Mouse (Mus musculus): ENCODE data around the gene Atp6v0b. TPM values are rescaled to one million over a fixed set of nuclear protein-coding genes. Genes with fewer than 3 reads are reported as not detected.

Atp6v0b gene
- total and polyA plus RNA-seq, 3 experiments = 219 to 297 (median 247) TPM

DNA sequence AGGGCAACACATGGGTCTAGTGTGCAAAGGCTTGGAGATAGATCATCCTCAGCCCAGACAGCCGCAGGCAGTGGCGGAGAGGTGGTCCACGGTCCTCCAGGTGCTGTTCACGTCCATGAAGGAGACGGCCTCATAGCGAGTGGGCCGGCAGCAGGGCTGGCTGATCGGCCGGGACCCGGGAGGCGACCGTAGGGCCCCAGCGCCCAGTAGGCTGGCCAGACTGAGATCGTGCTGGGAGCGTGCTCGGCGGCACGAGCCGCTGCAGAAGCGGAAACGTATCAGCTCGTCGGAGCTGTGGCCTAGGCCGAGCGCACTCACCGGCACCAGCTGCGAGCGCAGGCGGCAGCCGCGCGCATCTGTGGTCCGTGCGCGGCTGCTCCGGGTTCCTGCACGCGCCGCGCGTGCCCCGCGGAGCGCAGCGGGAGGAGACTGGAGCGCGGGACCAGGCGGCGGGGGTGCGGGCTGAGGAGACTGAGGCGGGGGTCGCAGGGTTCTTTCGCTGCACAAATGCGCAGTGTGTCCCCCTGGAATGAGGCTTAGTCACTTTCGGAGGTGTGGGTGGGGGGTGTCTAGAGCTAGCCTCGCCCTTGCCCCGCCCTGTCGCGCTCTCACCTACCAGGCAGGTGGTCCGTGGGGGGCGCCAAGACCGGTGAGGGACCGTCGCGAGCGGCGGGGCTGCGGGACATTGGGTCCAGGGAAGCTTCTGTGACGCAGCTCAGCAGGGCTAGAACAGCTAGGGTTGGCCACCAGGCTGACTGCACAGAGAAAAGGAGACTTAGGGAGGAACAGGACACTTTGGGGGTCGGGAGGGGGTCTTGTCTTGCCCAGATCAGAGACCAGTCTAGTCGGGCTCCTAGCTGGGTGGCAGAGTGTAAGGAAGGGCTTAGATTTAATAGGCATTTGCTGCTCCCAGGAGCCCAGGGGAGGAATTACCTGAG lies 39.7 kb upstream of the Atp6v0b start:
- H3K4me3 ChIP-seq (ENCODE audit: low read depth, low read length) = no peak overlapping the region
- no peaks in the 10 kb centered on the region for H3K36me3 ChIP-seq (replicated peaks)
- peaks cover 29% of the 10 kb centered on the region for H3K4me1 ChIP-seq (ENCODE audit: insufficient read depth, low read depth, low read length)
- peaks cover 5% of the 10 kb centered on the region for H3K9me3 ChIP-seq (replicated peaks)
- TF ChIP-seq TAL1 (conservative IDR thresholded peaks at IDR 0.05; ENCODE audit: low read depth, low read length) = no peak
- no peak for TF ChIP-seq GATA2 (IDR thresholded peaks at IDR 0.05; ENCODE audit: borderline replicate concordance, low read depth, low read length)
- TF ChIP-seq CTCF (IDR thresholded peaks at IDR 0.05; ENCODE audit: low read depth, low read length) = no peak
- no peak for TF ChIP-seq POLR2AphosphoS5 (IDR thresholded peaks at IDR 0.05; ENCODE audit: insufficient replicate concordance, low read depth, low read length)
- TF ChIP-seq GATA1 (IDR thresholded peaks at IDR 0.05; ENCODE audit: borderline replicate concordance, low read length) = no peak
- H3K27me3 ChIP-seq (ENCODE audit: insufficient read depth, low read length) = peaks cover 73% of the 10 kb centered on the region
- no peak for DNase-seq (ENCODE audit: low spot score)
- no peak for ATAC-seq (ENCODE audit: extremely low read depth, insufficient number of reproducible peaks, low FRiP score, poor library complexity, severe bottlenecking)

DNA sequence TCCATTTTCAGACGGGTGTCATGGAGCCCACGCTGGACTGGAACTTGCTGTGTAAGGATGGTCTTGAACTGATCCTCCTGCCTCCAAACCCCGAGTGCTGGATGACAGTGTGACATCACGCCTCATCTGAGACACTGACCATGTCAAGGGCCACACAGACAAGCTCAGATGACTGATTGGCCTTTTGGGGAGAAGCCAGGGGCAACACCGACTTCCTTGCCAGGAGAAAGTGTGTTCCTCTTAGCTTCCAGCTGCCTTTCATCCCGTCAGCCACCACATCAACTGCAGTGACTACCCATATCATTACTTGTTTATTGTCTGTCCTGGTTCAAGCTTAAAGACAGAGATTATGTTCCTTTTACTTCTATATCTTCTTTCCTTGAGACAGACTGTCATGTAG lies 37.8 kb upstream of the Atp6v0b start:
- ATAC-seq (ENCODE audit: extremely low read depth, insufficient number of reproducible peaks, low FRiP score, poor library complexity, severe bottlenecking) (no peak), DNase-seq (ENCODE audit: low spot score) (no peak)
- TF ChIP-seq POLR2AphosphoS5 (IDR thresholded peaks at IDR 0.05; ENCODE audit: insufficient replicate concordance, low read depth, low read length) (no peak), GATA2 (IDR thresholded peaks at IDR 0.05; ENCODE audit: borderline replicate concordance, low read depth, low read length) (no peak), CTCF (IDR thresholded peaks at IDR 0.05; ENCODE audit: low read depth, low read length) (no peak), TAL1 (conservative IDR thresholded peaks at IDR 0.05; ENCODE audit: low read depth, low read length) (no peak), GATA1 (IDR thresholded peaks at IDR 0.05; ENCODE audit: borderline replicate concordance, low read length) (no peak)
- Histone ChIP-seq H3K4me1 (ENCODE audit: insufficient read depth, low read depth, low read length) (peaks cover 29% of the 10 kb centered on the region), H3K36me3 (replicated peaks) (no peaks in the 10 kb centered on the region), H3K9me3 (replicated peaks) (peaks cover 5% of the 10 kb centered on the region), H3K4me3 (ENCODE audit: low read depth, low read length) (no peak overlapping the region), H3K27me3 (ENCODE audit: insufficient read depth, low read length) (peaks cover 70% of the 10 kb centered on the region)

DNA sequence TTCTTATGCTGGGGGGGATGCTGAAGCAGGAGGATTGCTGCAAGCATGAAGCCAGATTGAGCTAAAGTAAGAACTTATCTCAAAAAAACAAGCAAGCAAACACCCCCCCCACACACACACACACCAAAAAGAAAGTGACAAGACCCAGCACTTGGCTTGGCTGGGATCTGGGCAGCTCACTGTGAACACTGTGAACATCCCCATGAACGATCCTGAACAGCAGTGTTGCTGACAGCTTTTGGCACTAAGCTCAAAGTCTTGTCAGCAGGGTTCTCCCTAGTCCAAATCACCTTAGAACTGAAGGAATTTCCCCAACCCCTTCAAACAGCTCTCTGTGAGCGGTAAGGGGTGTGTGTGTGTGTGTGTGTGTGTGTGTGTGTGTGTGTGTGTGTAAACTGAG lies 36.3 kb upstream of the Atp6v0b start:
- TF ChIP-seq GATA1 (IDR thresholded peaks at IDR 0.05; ENCODE audit: borderline replicate concordance, low read length) (no peak), CTCF (IDR thresholded peaks at IDR 0.05; ENCODE audit: low read depth, low read length) (no peak), GATA2 (IDR thresholded peaks at IDR 0.05; ENCODE audit: borderline replicate concordance, low read depth, low read length) (no peak), TAL1 (conservative IDR thresholded peaks at IDR 0.05; ENCODE audit: low read depth, low read length) (no peak), POLR2AphosphoS5 (IDR thresholded peaks at IDR 0.05; ENCODE audit: insufficient replicate concordance, low read depth, low read length) (no peak)
- Histone ChIP-seq H3K27me3 (ENCODE audit: insufficient read depth, low read length) (peaks cover 59% of the 10 kb centered on the region), H3K36me3 (replicated peaks) (no peaks in the 10 kb centered on the region), H3K4me1 (ENCODE audit: insufficient read depth, low read depth, low read length) (peaks cover 17% of the 10 kb centered on the region), H3K4me3 (ENCODE audit: low read depth, low read length) (no peak overlapping the region), H3K9me3 (replicated peaks) (peaks cover 5% of the 10 kb centered on the region)
- no peak for DNase-seq (ENCODE audit: low spot score)
- no peak for ATAC-seq (ENCODE audit: extremely low read depth, insufficient number of reproducible peaks, low FRiP score, poor library complexity, severe bottlenecking)

DNA sequence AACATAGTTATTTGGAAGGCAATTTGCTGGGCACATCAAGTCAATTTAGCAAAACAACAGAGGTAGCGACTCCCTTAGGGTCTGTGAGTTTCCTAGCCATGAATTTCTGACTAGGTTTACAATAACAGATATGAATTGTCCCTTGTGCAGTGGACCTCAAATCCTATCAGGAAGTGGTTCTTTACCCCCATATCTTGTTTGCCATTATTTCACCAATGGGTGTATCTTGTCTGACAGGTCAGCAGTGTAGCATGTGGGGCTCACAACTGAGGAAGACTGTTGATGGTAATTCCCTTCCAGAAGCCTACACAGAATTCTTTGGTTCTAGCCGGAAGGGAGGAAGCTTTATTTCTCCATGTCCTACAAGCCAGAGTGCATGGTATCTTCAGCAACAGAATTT lies 34.2 kb upstream of the Atp6v0b start:
- peaks cover 38% of the 10 kb centered on the region for H3K27me3 ChIP-seq (ENCODE audit: insufficient read depth, low read length)
- ATAC-seq (ENCODE audit: extremely low read depth, insufficient number of reproducible peaks, low FRiP score, poor library complexity, severe bottlenecking) (no peak), DNase-seq (ENCODE audit: low spot score) (no peak)
- peaks cover under 1% of the 10 kb centered on the region; the same call in 1 of the 2 replicates for H3K9me3 ChIP-seq (replicated peaks)
- H3K4me3 ChIP-seq (ENCODE audit: low read depth, low read length) = no peak overlapping the region
- H3K4me1 ChIP-seq (ENCODE audit: insufficient read depth, low read depth, low read length) = peaks cover 16% of the 10 kb centered on the region
- no peak for TF ChIP-seq GATA1 (IDR thresholded peaks at IDR 0.05; ENCODE audit: borderline replicate concordance, low read length)
- TF ChIP-seq CTCF (IDR thresholded peaks at IDR 0.05; ENCODE audit: low read depth, low read length) = no peak
- no peak for TF ChIP-seq POLR2AphosphoS5 (IDR thresholded peaks at IDR 0.05; ENCODE audit: insufficient replicate concordance, low read depth, low read length)
- TF ChIP-seq TAL1 (conservative IDR thresholded peaks at IDR 0.05; ENCODE audit: low read depth, low read length) = no peak
- TF ChIP-seq GATA2 (IDR thresholded peaks at IDR 0.05; ENCODE audit: borderline replicate concordance, low read depth, low read length) = no peak
- peaks cover 6% of the 10 kb centered on the region for H3K36me3 ChIP-seq (replicated peaks)

DNA sequence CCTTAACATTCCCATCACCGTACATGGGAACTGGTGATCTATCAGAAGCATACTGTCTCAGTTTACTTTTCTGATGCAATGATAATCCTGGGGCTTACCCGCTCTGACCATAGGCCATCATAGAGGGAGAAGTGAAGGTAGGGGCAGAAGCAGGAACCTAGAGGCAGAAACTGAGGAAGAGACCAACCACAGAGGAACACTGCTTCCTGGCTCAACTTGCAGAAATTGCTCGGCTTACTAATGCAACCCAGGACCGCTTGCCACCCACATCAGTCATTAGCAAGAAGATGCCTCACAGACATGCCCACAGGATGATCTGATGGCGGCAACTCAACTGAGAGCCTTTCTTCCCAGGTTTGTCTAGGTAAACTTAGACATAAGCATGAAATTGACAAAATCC lies 31.6 kb upstream of the Atp6v0b start:
- Histone ChIP-seq H3K36me3 (replicated peaks) (peaks cover 6% of the 10 kb centered on the region), H3K4me3 (ENCODE audit: low read depth, low read length) (no peak overlapping the region), H3K4me1 (ENCODE audit: insufficient read depth, low read depth, low read length) (peaks cover 31% of the 10 kb centered on the region), H3K27me3 (ENCODE audit: insufficient read depth, low read length) (peaks cover 21% of the 10 kb centered on the region), H3K9me3 (replicated peaks) (no peaks in the 10 kb centered on the region)
- no peak for TF ChIP-seq POLR2AphosphoS5 (IDR thresholded peaks at IDR 0.05; ENCODE audit: insufficient replicate concordance, low read depth, low read length)
- no peak for TF ChIP-seq TAL1 (conservative IDR thresholded peaks at IDR 0.05; ENCODE audit: low read depth, low read length)
- no peak for TF ChIP-seq GATA1 (IDR thresholded peaks at IDR 0.05; ENCODE audit: borderline replicate concordance, low read length)
- TF ChIP-seq CTCF (IDR thresholded peaks at IDR 0.05; ENCODE audit: low read depth, low read length) = no peak
- DNase-seq (ENCODE audit: low spot score) (no peak), ATAC-seq (ENCODE audit: extremely low read depth, insufficient number of reproducible peaks, low FRiP score, poor library complexity, severe bottlenecking) (no peak)

DNA sequence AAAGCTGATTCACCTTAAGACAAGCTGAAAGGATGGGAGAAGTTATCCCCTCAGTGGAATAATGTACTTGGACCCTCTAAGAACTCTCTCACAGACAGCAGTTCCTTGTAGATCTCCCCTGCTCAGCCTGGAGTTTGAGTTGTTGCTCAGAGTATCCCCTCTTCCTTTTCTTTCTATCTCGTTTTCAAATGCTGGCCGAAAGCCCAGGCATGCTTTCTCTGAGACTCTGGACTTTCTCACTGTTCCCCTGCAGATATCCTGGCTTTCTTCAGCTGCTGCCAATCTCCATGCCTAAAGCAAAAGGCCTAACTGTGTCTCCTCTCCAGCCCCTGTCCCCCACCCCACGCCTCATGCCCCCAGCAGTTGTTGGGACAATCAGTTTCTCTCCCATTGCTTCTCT lies 31.1 kb upstream of the Atp6v0b start:
- no peaks in the 10 kb centered on the region for H3K9me3 ChIP-seq (replicated peaks)
- H3K27me3 ChIP-seq (ENCODE audit: insufficient read depth, low read length) = peaks cover 17% of the 10 kb centered on the region
- no peak overlapping the region for H3K4me3 ChIP-seq (ENCODE audit: low read depth, low read length)
- ATAC-seq (ENCODE audit: extremely low read depth, insufficient number of reproducible peaks, low FRiP score, poor library complexity, severe bottlenecking) = no peak
- no peak for DNase-seq (ENCODE audit: low spot score)
- peaks cover 36% of the 10 kb centered on the region for H3K4me1 ChIP-seq (ENCODE audit: insufficient read depth, low read depth, low read length)
- H3K36me3 ChIP-seq (replicated peaks) = peaks cover 6% of the 10 kb centered on the region
- no peak for TF ChIP-seq GATA1 (IDR thresholded peaks at IDR 0.05; ENCODE audit: borderline replicate concordance, low read length)
- TF ChIP-seq GATA2 (IDR thresholded peaks at IDR 0.05; ENCODE audit: borderline replicate concordance, low read depth, low read length) = no peak
- TF ChIP-seq POLR2AphosphoS5 (IDR thresholded peaks at IDR 0.05; ENCODE audit: insufficient replicate concordance, low read depth, low read length) = no peak
- no peak for TF ChIP-seq CTCF (IDR thresholded peaks at IDR 0.05; ENCODE audit: low read depth, low read length)
- TF ChIP-seq TAL1 (conservative IDR thresholded peaks at IDR 0.05; ENCODE audit: low read depth, low read length) = no peak
